Mouse (Mus musculus) CD8-positive naive resting alpha-beta T cell, adult 2 months (primary cell): ENCODE measurements at regions not wholly inside any gene's neighbourhood (a gene's known extent, or its start where the extent isn't known, plus 50 kb on each side); places are given as distances from the start of the nearest gene placed in this dataset.

ENCODE experiments used
- DNase-seq, 2 experiments: peaks; one replicate each; pipeline ENCODE4 v3.0.0; 2022; ENCODE audit warnings: low read depth in 2 of 2, low spot score in 2 of 2

DNA sequence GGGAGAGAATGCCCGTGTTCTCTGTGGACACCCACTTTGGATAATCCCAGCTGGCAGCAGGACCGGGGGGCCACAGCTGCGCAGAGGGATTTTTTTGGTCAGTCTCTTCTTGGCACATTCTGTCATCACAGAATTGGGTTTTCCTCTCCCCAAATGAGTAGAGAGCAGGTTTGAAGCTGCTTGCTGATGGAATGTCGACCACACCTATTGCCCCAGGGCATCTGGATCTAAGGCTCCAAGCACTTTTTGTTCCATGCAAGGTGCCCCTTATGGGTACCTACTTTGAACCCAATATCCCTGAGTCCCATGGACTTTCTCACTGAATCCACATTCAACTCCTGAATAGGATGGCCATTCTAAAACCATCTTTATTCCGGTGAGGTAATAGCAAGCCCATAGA, 314.3 kb upstream of the Npvf start:
- DNase-seq: no peak

DNA sequence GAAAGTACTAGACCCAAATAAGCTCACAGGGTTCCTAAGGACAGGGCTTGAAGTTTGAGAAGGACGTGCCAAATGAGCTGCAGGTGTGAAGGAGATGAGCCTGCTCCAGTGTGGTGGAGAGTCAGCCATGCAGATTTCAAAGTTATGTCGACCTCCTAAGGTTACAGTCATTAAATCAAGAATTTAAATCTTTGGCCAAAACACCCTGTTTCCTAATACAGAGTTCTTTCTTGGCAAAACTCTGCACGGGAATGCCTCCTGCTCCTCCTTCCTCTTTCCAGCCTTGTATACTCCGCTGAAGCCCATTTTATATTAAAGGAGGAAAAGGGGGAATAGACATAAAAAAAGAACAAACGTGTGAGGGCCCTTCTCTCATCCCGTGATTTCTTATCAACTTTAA, 315.1 kb upstream of the Npvf start:
- DNase-seq: no peak

DNA sequence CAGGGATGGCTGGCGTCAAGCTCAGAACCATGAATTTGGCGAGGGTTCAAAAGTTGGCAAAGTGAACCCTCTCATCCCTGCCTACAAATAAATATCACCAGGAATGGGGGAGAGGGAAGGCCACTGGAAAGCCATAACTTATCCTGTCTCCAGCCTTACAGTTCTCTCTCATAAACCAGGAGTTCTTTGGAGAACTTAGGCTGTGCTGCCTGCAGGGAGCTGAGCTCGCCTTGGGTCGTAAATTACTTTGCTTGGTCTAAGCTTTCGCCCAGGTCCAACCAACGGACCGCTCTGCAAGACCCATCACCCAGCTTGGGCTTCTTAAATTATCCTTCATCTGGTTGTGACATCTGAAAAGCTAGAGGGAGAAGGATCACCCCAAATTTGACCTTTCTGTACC, 315.8 kb upstream of the Npvf start:
- DNase-seq: no peak

DNA sequence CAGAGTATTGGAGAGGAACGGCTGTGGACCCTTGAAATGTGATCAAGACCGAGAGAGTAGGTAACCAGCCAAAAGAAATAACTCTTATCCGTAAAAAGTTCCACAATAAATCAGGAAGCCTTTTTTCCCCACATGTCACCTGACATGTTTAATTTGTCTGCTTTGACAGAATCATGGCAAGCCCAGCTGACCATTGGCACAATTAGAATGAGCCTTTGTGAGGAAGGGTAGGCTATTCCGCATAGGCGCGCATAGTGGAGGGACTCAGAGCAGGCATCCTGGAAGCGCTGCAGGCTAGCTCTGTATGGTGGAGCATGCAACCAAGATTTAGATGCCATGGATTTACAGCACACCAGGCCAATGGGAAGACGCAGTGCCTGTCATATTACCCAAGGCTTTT, 316.5 kb upstream of the Npvf start:
- no peak for DNase-seq

DNA sequence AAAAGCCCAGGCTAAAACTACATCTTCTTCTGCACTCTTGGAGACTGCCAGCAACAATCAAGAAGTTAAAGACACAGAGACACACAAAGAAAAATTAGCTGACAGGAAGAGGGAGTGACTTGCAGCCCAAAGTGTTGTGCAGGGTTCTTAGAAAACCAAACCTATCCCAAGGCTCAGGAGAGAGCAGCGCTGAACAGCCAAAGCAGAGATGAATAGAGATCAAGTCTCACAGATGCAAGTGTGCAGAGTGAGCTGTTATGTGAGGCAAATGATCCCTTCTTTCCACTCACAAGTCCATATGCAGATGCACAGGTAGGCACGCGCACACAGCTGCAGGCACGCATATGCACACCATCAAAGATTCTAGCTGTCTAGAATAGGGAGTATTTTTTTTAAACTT, 318.0 kb upstream of the Npvf start:
- no peak for DNase-seq

DNA sequence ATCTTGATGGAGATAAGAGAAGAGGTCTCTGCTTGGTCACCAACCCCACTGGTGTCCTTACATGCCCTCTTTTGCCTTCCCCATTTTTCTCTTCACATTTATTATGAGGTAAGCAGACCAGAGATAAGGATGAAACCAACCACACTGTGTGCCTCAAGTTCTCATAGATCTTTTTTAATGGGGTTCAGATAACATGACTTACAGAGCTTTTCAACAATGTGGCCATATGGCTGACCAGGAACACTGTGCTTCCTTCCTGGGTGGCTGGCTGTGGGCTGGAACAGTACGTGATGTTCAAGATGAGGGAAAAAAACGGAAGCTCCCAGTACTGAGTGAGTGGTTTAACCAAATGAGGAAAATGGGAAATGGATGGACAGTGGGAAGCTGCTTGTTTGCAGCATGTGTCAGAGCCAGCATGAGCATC, 319.0 kb upstream of the Npvf start:
- no peak for DNase-seq

DNA sequence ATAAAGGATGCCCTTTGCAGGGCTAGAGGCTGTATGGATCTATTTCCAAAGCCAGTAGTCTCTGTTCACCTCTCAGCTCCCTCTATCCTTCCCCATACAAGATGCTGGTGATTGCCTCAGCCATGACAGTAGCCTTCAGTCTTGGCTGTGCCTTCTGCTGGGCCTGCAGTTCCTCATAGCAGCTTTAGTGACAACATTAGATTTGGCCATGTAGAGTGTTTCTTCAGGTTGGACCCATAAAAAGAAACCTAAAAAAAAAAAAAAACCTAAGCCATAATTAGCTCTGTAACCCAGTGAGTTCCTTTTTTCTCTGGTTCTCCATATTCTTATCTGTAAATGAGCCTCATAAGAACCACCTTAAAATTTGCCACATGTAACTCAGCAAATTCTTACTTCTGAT, 319.6 kb upstream of the Npvf start:
- no peak for DNase-seq

DNA sequence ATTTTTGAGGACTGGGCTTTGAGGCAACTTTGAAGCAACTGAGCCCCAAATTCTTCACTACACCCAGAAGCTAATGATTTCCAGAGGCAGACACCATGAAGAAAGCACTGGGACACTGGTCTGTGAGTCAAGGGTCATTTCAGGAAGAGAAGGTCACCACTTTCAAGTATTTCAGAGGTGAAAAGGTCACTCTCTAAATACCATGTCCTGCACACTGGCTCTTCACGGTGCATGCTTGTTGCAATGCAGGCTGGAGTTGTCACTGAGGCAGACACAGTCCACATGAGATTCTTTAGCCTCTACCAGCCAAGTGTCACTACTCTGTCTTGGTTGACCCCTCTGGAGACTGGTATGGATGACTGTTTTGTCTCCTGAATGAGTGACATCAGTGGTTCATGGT, 320.7 kb upstream of the Npvf start:
- no peak for DNase-seq

DNA sequence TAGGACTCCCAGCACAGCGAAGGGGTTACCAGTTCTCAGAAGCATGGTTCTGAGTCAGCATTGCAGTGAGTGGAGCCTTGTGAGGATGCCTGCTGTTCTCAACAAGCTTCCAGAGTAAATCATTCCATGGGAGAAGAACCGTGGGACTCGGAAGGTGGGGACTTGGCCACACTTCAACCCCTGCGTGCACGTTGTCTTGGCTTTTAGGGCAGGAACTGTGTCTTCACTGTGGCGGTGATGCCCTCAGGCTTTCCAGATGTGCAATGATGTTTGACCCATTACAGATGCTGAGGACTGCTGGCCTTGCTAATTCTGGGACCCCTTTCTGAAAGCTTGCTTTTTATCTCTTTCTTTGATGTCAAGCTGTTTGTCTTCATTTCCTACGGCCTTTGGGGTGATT, 322.7 kb upstream of the Npvf start:
- no peak for DNase-seq

DNA sequence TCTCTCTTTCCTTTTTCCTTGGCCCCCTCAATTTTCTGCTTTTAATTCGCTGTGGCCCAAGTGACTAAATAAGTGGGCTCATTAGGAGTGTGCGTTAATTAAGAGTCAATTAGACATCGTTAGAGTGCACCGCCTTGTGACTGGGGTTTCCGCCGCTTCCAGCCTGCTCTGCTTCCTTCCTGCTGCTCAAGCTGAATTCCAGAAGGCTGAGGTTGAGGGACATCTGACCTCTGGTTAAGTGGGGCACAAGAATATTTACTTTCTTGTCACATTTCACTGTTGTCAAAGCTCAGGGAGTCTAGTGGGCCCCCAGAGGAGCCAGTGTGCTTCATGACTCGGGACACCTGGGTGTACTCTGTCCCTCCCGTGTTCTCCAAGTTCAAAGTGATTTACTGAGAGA, 323.1 kb upstream of the Npvf start:
- DNase-seq: no peak

DNA sequence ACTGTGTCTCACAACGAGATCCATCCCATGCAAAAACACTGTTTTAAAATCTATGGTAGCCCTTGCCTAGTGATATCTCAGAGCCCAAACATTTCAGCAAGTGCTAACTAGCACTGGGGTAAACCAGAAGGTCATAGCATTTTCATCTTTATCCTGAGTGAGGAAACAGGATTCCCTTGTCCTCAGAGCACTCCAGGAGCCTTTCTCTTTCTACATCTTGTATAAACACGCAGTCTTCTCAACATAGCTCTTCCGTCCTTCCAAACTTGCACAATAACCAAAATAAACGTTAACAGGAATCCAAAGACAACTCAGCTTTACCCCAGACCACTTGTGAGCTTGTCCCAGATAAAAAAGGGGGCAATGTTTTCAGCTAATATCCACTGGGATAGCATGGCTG, 323.8 kb upstream of the Npvf start:
- DNase-seq: no peak

DNA sequence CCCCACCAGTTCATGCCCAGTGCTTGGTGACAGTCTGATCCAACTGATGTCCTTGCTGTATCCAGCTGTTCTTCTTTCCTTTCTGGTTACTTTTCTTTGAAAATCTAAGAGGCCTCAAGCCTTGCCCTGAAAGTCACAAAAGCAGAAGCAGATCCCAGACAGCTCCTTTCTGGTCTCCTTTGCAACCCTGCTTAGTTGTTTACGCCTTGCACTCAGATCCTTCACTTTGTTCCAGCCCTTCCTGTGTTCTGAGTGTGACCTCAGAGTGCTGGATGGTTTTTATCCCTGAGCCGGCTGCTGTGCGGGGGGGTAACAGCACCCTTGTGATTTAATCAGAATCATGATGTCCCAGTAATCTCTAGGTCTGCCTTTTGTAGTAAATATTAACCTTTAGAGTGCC, 324.3 kb upstream of the Npvf start:
- DNase-seq: no peak

DNA sequence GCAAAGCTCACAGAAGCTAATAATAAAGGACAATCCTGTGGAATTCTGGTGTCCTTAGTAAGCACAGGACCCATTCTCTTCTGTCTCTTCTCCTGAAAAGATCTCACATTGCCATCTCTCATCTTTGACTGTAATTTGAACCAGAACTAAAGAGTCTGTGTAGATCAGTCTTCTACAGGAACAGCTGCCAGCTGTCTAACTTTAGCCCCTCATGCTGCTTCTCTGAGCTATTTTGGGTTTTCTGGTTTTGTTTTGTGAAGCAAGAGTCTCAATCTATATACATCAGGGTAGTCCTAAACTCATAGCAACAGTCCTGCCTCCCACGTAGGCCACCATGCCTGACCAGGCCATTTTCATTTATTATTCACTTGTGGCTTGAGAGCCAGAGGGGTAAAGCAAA, 325.5 kb upstream of the Npvf start:
- no peak for DNase-seq

DNA sequence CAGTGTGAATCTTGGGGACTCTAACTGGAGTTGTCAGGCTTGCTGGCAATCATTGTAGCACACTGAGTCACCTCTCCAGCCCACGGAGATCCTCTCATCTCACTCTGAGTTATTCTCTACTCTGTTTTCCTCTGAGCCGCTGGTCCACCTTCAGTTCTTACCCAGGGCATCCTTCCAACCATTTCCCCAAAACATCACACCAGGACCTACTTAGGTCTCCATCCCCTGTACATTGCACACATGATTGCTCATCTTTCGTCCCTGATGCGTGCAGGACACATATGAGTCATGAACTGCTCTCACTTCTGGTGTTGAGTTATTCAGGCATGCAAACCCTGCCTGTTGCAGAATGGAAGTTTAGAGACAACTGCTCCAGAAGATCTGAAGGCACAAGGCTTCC, 326.1 kb upstream of the Npvf start:
- no peak for DNase-seq

DNA sequence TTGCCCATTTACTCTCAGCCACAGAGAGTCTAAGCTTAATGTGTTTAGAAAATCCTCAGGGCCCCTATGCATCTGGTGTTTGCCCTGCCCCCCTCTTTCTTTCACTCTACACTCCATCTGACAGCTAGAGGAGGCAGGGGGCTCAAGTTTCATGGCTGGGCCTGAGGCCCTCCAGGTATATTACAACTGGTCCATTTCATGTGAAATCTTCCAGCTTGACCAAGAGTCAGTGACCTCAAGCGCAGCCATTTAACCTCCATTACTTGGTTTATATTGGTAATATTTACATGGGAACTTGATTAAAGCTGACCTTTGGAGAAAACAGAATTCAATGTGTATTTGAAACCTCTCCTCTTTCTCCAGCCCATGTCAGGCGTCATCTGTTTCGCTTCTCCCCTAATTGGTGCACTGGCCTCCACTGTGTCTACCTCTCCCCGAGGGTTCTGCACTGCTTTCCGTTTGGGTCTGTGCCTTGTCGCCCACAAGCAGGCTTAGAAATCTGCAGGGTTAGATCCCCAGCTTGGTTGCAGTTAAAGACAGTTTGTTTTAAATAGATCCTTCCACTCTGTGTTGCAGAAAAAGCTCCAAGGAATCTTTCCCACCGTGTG, 327.6 kb upstream of the Npvf start:
- no peak for DNase-seq

DNA sequence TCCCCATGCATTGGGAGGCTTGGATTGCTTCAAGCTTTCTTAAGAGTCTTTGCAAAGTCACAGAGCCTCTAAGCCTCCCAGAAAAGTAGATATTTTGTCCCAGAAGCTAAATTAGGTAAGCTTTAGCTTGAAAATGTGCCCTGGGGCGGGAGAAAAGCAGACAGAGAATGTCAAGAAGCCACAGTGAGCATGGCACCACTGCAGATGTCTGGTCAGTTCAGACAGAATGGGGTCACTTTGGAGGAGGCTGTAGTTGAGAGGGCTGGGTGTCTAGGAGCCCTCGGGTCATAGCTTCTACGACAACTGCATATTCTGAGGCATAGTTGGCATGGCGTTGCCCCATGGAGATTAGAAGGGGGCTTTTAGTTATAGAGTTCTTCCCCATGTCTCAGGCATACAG, 328.6 kb upstream of the Npvf start:
- DNase-seq: no peak

DNA sequence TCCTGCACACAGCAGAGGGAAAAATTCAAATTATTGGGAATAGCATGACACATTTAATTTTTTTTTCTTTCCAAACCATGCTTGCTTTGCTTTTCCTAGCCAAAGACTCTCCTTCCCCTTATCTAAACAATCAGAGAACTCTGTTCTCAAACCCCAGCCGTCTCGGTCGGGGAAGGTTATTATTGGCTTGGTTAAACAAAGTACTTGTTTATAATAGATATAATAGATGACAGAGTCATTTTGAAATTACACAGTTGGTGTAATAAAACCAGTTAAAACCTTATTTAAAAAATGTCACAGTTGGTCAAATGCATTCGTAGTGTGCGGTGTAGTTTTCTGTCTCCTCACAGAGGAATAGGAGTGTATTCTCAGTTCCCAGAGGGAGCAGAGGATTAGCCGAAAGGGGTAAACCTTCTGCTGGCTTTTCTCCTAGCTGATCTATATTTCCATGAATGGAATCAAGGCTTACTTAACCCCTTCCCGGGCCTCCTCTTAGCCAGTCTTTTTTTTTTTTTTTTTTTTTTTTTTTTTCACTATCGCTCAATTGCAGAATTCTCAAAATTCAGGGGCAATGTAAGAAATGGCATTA, 329.4 kb upstream of the Npvf start:
- DNase-seq: no peak

DNA sequence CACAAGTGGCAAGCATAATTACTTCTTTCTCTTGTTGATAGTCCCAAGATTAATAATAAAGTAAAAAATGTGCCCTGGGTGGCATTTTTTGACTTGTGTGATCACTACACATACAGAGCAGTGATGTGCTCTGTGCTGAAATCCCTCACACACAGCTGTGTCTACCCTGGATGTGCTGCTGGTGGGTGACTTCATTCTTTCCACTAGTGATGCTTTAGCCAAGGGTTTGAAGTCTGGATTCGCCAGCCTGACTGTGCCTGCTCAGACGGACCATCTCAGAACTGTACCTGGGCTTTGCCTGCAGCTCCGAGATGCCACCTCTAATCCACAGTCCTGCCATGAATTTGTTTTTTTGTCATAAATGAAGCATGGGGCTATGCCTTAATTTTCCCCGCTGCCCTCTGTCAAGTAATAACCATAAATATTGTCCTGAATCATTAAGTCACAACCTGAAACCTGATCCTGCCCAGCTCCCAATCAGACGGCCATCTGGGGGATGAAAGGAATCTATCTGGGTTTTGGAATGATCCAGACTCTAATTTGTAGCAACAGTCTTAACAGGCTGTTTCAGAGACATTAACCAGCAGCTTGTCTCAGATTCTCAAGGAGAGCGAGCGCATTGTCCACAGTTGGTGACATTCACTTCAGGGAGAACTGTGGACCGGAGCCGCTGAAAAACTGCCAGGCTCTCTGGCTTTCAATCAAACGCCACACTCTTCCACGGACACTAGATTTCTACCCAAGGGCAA, 330.1 kb upstream of the Npvf start:
- no peak for DNase-seq

DNA sequence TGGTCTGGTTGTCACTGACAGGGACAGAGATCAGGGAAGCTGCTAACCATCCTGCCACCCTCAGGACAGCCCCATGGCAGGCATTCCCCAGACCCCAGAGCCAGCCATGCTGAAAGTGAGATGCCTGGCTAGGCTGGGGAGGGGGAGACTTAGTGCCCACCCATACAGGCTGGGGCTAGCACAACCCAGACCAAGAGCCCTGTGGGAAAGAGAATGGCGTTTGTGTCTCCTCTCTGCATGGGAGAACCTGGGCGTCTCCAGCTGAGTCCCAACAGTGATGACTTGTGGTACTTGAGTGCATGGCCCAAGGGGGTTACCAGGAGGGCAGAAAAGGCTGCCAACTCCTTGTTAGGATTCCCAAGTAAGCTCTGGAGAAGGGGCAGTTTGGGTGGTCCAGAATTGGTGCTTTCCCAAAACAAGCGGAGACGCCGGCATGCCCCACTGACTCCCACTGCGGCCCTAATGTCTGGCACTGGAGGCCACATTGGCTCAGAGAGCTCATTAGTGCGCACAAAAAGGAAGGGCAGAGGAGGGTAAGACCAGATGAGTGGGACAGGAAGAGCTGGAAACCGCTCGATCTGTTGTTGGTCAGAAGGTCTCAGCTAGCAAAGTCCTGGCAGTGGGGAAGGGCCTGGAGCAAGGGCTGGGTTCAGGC, 332.2 kb upstream of the Npvf start:
- no peak for DNase-seq

DNA sequence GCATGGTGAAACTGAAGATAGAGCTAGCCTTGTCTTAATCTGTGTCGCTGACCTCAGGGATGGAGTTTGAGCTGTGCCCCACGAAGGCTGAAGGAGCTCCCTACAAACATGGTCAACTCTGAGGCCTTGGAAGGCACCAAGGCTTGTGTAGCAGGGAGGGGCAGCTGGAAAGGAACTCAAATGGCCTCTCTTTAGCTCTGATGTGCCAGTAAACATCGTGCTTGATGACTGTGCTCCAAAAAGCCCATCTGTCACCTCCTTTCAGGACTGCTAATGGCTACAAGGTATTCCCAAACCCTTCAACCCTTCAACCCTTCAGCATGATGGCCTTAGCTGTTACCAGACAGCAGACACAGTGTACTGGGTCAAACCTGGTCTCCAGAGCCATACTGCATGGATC, 334.3 kb upstream of the Npvf start:
- no peak for DNase-seq

DNA sequence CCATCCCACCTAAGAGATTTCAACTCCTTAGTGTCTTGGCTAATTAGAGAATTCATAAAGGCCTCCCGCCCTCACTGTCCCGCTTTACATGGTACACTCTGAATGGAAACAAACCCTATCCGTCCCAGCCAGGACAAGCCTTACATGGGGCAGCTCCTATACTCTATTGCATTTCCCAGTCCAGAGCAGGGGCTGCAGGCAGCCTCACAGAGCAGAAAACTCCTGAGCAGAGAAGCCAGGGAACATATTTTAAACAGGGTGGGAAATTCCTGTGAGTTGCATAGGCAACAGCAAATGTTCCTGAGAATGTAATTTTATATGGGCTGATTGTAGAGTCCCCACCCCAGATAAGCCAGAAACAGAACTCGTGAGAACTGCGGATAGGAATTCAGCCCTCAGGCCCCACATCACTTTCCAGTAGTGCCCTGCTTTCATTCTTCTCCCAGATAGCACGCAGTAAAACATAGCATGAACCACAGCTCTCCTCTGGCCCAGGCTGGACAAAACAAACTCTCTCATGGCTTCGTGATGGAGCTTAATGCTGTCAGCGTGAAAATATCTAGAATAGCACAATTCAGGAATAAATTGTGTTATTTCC, 337.4 kb upstream of the Npvf start:
- no peak for DNase-seq

DNA sequence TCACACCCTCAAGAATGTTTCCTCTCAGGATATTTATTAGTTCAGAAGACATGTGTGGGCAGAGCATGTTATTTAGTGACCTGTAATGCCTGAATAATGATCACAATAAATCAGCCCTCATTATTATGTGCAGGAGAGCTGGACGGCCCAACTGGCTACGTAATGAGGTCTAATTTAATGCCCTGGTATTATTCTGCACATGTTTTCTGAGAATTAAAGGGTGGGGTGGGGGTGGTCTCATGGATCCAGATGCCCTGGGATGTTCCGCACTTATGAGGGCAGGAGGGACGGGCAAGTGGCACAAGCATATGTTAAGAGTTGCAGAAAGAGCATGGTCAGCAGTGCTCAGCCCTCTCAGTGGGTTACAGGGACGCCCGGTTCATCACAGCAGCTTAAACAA, 339.7 kb upstream of the Npvf start:
- no peak for DNase-seq
